Mouse (Mus musculus): Measurements from ENCODE around the gene Polr3k. TPM values are rescaled to one million over a fixed set of nuclear protein-coding genes. Genes with fewer than 3 reads are reported as not detected.

Gene Polr3k
- polyA plus RNA-seq, 1 experiment from 2014 or later, result 70.8 TPM

DNA sequence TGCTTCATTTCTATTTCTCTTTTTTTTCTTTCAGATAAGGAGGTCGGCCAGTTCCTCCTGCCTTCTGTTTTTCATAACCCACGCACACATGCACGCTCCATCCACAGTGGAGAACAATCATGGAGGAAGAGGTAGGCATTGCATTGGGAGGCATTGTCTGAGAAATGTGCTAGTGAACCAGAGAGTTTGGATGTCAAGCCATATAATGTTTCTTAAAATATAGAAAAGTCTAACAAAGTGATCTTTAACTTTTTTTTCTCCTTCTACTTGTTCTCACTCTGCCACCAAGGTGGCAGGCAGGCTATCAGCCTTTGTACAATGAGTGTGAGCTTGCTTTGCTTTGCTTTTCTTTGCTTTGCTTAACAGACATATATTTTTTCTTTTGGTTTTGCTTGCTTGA lies 53.7 kb downstream of the Polr3k start:
- no peaks in the 10 kb centered on the region for H3K27me3 ChIP-seq
- H3K36me3 ChIP-seq, result no peaks in the 10 kb centered on the region
- no peak overlapping the region for H3K9ac ChIP-seq
- H3K27ac ChIP-seq (replicated peaks), result no peak overlapping the region
- H3K4me1 ChIP-seq (replicated peaks), result no peaks in the 10 kb centered on the region
- H3K4me3 ChIP-seq, result no peak overlapping the region
- 49% methylated on average over 3 of the region's 3 CpGs for WGBS
- ATAC-seq (ENCODE audit: low FRiP score, low read depth), result no peak
- H3K9me3 ChIP-seq, result no peaks in the 10 kb centered on the region
- no peak overlapping the region for H3K4me2 ChIP-seq

DNA sequence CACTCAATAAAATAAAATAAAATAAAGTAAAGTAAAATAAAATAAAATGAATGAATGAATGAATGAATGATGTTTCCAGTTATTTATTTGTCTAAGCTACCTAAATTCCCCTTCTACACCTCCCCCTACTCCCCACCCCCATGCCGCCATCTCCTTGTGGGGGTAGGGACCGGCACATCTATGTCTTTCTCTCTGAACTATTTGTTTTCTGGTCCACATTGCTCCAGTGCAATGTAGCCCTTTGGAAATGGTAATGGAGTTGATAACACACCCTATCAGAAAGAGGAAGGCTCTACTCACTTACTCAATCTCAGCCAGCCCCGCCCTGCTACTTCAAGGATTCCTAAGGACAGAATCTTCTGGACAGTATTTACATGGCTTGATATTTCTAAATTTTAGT lies 54.4 kb downstream of the Polr3k start:
- 46% methylated on average over 3 of the region's 3 CpGs for WGBS

More for the DNA sequence above, 54.4 kb downstream of the Polr3k start:
- H3K27ac ChIP-seq (replicated peaks), result no peak overlapping the region
- H3K4me2 ChIP-seq, result no peak overlapping the region
- H3K4me3 ChIP-seq, result no peak overlapping the region
- no peak overlapping the region for H3K9ac ChIP-seq
- no peaks in the 10 kb centered on the region for H3K9me3 ChIP-seq
- ATAC-seq (ENCODE audit: low FRiP score, low read depth), result no peak; the same call in 1 of the 2 replicates
- no peaks in the 10 kb centered on the region for H3K4me1 ChIP-seq (replicated peaks)
- no peaks in the 10 kb centered on the region for H3K36me3 ChIP-seq
- no peaks in the 10 kb centered on the region for H3K27me3 ChIP-seq

Other genes with a start within 250 kb of the Polr3k start
- not detected in 2 replicates for gene Gm29797, start 207.3 kb upstream of the Polr3k start, polyA plus RNA-seq (2015; fragmentation: Nextera tagmentation; extraction: Ambion mirVana)
- 17.4 and 20.0 TPM in 2 replicates for gene Sox18, start 192.7 kb upstream of the Polr3k start, polyA plus RNA-seq (2015; fragmentation: Nextera tagmentation; extraction: Ambion mirVana)
- 38.5 and 46.8 TPM in 2 replicates for gene Tcea2, start 184.0 kb upstream of the Polr3k start, polyA plus RNA-seq (2015; fragmentation: Nextera tagmentation; extraction: Ambion mirVana)
- 56.8 and 64.9 TPM in 2 replicates for gene Rgs19, start 170.4 kb upstream of the Polr3k start, polyA plus RNA-seq (2015; fragmentation: Nextera tagmentation; extraction: Ambion mirVana)
- gene Lkaaear1, start 165.9 kb upstream of the Polr3k start, polyA plus RNA-seq (2015; fragmentation: Nextera tagmentation; extraction: Ambion mirVana), result not detected in 2 replicates
- gene Oprl1, start 149.3 kb upstream of the Polr3k start, polyA plus RNA-seq (2015; fragmentation: Nextera tagmentation; extraction: Ambion mirVana), result 83.9 and 86.4 TPM in 2 replicates
- 14.8 and 19.1 TPM in 2 replicates for gene Myt1, start 101.0 kb upstream of the Polr3k start, polyA plus RNA-seq (2015; fragmentation: Nextera tagmentation; extraction: Ambion mirVana)
- gene Pcmtd2, start 26.5 kb upstream of the Polr3k start, polyA plus RNA-seq (2015; fragmentation: Nextera tagmentation; extraction: Ambion mirVana), result 27.2 and 28.8 TPM in 2 replicates
- not detected in 2 replicates for gene Gm14496, start 126.8 kb downstream of the Polr3k start, polyA plus RNA-seq (2015; fragmentation: Nextera tagmentation; extraction: Ambion mirVana)

Data from hindbrain, embryonic 15.5 days (tissue).